Mouse (Mus musculus) spleen, adult 2 months (tissue): ENCODE data around the gene Krtap19-2.

Source experiments
- CTCF ChIP-seq: fragments of 200-500 bp; IDR thresholded peaks from 2 replicates; pipeline ENCODE4 v1.5.1; 2011; ENCODE audit warnings: mild to moderate bottlenecking, inconsistent platforms; ENCODE audit not compliant: insufficient read depth, insufficient read length, insufficient replicate concordance; ENCODE audit errors: extremely low read depth
- POLR2A ChIP-seq: fragments of 200-500 bp; IDR thresholded peaks from 2 replicates; pipeline ENCODE4 v1.6.1; 2011; ENCODE audit warnings: low read depth, low read length, inconsistent platforms

- TF ChIP-seq CTCF (no peak), POLR2A (no peak)
Measured at GRCm38 (mm10) chr16:88896357-88896756, 22.3 kb upstream of the Krtap19-2 start, which contains the start of gene Krtap19-5.
